Mouse (Mus musculus) gastrocnemius, postnatal 25 days (tissue): ENCODE measurements at regions not wholly inside any gene's neighbourhood (a gene's known extent, or its start where the extent isn't known, plus 50 kb on each side); places are given as distances from the start of the nearest gene placed in this dataset.
A peak's percentile ranks its signal among the peaks of the same experiment; 100 is the strongest.
"Not testable (repeated sequence)": the region's sequence is repeated elsewhere in the genome, so short reads cannot be mapped to it uniquely, and the experiment has no call there.

Source experiments
- DNase-seq: peaks from one replicate; pipeline ENCODE4 v3.0.0; 2022

DNA sequence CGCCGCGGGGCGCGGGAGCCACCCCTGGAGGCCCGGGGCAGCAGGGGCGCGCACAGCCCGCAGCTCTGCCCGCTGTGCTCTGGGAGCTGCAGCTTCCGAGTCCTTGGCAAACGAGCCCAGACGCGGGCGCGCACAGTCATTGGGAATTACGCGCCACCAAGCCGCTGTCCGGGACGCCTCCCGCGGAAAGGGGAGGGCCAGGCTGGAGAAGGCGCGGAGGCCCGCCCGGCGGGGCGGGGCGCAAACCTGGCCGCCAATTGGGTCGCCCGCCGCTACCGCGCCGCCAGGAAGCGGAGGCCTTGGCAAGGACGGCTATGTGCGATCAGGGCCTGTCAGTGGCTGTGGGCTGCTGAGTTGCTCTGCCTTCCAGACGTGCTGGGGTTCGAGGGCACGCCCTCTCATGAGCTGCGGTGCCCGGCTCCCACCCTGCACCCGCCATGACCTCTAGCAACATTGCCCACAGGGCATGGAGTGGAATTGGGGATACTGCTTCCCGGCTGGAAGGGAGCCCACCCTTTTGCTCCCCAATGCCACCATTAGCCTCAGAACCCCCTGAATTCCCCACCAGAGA lies 739.1 kb upstream of the Ywhaq start:
- DNase-seq, result peak; percentile 14

DNA sequence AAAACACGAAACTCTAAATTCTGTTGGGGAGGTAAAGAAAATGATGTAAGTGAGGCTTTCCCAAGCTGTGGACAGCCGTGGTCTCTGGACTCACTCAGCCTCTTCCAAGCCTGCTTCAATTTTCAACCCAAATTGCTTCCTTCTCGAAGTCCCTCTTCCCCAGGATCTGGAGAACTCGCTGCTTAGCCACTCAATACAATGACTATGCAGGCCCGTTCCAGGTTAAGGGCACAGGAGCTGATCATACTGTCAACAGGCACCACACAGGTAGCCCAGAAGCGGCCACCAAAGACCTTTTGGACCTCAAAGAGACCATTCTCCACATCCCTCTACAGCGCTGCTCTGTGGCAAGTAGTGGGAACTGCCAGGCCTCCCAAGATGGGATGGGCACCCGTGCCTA lies 737.9 kb upstream of the Ywhaq start:
- DNase-seq, result not testable (repeated sequence)
